Mouse (Mus musculus) R1 (cell line): ENCODE measurements around the gene Rpl29.
A peak's percentile ranks its signal among the peaks of the same experiment; 100 is the strongest.

Source experiments
- DNase-seq: peaks from one replicate; pipeline ENCODE4 v3.0.0-alpha.2; 2018; ENCODE audit warnings: low read depth, low spot score

Gene Rpl29

DNA sequence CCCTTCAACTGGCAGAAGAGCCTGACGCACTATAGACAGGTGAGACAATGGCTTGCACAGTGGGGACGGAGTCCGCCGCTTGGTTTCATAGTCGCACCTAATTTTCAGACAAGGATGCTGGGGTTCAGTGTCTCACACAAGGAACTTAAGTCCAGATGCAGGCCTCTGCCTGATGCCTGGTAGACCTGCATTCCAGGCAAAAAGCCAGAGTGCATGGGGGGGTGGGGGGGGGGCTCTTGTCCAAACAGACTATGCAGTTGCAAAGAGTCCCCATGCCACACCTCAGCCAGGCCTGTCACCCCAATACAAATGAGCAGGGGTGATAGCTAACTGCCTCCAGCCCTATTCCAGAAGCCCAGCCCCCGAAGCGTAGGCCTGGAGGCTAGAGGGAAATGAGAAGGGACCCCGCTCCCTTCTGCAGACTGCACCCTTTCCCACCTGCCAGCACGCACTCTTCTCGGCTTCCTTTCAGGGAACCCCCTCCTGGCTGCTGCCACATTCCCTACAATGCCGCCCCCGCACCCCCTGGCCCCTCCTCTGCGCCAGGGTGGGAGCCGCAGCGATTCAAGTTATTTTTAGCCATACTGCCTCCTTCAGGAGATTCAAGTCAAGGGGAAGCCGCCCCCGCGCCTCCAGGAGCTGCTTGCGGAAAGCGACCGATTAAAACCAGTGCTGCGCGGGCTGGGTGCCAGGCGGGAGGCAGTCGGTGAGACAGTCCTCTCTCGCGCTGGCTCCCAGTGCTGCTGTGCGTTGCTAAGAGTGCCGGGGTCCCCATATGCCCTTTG lies 11.2 kb upstream of the Rpl29 start:
- DNase-seq: peak; percentile 76

DNA sequence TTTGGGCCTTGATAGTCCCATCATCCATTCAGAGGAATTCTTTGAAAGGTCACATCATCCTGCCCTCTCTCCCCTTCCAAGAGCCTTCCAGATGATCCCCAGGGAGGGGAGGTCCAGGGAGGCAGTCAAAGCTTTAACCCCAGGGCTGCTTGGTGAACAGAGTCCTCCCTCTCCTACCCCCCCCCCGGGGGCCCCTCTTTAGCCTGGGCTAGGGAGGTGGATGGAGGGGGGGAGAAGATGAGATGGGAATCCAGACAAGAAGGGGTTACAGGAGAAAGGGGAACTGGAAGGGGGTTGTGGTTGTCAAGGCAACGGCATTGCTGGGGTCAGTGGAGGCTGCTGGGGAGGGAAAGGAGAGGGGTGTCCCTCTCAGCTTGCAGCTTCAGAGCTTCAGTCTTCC lies 8.6 kb upstream of the Rpl29 start:
- no peak for DNase-seq

DNA sequence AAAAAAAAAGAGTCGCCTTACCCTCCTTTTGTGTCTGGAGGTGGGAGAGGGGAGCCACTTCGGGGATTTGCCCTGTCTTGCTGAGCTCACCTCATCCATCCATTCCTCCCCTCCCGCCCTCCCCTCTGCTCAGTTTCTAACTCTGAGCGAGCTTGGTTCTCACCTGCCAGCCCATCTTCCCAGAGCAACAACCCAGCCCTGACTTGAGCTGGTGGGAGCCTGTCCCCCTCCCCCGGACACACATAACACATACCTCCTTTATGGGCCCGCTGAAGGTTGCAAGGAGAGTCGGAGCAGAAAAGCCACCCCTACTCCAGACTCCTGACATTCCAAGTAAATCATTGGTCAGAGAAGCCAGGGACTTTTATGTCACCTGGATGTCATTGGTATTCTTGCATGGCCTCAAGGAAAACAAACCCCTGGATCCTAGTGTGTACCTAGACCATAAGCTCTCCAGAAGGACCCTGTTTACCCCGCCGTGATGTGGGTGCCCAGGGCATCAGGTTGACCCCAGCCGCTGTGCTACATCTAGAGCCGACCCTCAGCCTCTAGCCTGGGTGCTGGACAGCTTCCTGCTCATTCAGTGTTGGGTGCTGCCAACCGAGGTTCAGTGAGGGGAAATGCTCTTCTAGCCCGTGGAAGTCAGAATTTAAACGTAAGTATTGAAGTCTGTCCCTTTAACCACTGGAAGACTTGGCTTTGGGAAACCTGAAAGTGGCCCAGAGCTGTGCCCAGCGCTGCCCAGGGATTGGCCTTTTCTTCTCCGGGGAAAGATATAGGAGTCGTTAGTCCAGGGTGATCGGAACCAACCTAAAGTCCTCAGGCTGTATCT lies 8.0 kb upstream of the Rpl29 start:
- DNase-seq: no peak

DNA sequence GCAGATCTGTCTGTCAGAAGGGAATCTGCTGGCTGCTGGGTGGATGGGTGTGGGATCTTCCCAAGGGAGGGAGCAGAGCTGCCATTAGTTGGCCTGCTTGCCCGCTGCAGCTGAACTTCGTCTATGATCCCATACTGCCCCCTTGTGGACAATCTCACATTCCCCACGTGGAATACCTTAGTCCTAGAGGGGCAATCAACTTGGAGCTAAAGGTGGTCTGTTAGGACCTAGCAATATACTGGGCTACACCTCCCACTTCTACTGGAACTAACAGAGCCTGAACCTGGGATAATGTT lies 7.4 kb upstream of the Rpl29 start:
- DNase-seq: peak; percentile 92

DNA sequence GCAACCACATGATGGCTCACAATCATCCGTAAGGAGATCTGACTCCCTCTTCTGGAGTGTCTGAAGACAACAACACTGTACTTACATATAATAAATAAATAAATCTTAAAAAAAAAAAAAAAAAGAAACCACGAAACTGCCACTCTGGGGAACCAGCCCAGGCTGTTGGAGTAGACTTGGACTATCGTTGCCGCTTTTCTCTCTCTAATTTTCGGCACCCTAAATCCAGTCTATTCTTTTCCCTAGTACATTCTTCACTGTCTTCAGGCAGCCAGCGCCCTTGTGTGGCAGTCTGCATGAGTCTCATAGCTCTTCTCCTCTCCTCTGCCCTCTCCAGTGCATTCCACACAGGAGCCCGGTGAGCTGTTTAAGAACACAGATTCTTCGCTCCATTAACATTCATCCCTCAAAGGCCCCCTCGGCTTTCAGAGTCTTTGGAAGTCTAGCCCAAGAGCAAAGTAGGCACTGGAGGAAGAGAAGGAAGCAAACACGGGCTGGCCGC lies 484 bp upstream of the Rpl29 start:
- no peak for DNase-seq

DNA sequence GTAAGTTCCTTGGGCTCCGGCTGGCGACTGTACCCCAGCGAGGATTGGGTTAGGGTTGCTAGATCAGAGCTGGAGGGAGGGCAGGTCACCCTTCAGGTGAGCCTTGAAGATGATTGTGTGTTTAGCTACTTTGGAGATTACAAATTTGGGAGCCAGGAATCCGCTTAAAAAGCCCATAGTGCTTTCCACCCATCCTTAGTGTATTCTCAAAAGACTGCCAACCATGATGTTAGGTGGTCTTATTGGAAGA lies 686 bp downstream of the Rpl29 start:
- DNase-seq: no peak

DNA sequence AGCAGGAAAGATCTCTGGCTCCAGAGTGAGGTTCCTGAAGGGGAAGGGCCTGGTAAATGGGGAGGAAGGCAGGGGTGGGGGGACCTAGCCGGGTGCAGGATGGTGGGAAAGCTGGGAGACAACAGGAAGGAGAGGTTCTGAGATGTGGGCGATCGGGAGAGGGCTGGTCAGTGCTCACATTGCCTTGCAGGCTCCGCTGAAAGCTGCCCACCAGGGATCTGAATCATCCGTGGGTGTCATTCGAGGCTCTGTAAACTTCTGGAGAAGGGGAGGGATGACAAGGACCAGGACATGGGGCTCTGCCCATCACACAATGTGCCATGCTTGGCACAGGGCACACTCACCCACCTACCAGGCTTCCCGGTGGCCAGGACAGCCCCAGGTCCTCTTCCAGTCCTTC lies 4.1 kb downstream of the Rpl29 start:
- no peak for DNase-seq

DNA sequence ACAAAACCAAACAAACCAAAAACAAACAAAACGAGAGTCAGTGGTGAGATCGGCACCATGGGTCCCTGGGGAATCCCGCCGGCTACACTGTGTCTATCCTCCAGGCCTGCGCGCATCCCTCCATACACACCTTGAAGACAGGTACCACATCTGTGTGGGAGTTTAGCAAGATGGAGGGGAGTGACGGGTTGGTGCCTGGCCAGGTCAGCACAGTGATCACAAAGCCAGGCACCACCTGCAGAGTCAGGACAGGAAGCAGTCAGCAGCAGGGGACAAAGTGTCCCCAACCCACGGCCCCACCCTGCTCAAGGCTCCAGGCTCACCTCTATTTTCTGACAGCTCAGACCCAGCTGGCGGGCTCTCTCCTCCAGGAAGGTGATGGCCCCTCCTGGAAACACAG lies 7.3 kb downstream of the Rpl29 start:
- DNase-seq: no peak

DNA sequence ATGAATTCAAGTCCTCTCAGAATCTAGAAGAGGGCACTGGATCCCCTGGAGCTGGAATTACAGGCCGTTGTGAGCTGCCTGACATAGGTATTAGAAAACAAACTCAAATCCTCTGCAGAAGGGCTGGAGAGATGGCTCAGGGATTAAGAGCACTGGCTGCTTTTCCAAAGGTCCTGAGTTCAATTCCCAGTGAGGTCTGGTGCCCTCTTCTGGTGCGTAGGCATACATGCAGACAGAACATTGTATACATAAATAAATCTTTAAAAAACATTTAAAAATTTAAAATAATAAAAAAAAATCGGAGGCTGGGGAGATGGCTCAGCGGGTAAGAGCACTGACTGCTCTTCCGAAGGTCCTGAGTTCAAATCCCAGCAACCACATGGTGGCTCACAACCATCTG lies 13.4 kb downstream of the Rpl29 start:
- no peak for DNase-seq

DNA sequence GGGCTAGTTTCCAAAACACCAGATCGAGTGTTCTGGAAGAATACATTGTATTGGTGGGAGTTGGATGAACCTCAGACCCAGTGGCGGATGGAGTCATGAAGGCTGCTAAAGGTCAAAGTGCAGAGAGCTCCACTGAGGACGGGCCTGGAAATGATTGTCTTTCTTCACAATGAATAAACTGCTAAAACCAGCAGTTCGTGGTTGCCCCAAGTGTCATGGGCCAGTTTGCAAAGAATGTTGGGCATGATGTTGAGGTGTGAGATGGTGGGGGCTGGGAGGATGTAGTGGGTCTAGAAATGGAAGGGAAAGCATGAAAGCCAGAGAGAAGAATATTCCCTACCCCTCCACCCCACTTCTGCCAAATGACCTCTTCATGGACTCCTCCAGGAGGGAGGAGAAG lies 15.6 kb downstream of the Rpl29 start:
- no peak for DNase-seq

DNA sequence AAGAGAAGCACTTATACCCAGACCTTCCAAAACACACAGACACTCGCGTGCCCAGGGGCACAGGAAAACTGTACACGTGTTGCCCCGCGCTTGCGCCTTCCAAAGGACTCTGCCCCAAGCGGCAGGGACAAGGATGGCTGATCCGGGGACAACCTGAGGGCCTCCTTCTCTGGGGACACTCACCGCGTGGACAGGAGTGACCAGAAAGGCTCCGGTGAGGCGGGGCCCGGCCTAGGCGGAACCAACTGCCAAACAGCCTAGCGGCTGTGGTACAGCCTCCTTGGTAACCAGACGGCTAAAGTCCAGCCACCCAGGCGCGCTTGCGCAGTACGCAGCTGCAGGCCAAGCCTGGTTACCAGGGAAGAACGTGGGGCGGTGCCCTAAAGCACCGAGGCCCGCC lies 18.1 kb downstream of the Rpl29 start, which contains the start of the genes Abhd14b and Abhd14a:
TSS of gene Abhd14b (plus strand) at position 112 of the 400 bp plus-strand sequence.
TSS of gene Abhd14a (minus strand) at position 331 of the 400 bp plus-strand sequence.
- DNase-seq: peak; percentile 89

DNA sequence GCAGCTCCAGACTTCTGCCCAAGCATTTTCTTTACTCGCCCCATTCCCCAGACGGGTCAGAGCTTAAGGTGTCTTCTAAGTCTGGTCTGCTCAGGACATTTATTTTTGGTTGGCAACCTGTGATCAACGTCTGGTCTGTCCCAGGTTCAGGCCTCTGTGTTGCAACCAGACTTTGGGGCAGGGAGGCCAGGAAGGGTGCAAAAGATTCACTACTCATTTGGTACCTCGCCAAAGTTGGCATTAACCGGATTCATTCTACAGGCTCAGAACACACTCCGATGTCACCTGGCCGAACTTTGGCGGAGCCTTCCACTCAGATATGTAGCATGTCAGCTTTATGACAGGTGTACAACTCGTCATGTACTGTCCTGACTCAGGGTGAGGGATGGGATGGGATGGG lies 18.7 kb downstream of the Rpl29 start:
- DNase-seq: no peak

DNA sequence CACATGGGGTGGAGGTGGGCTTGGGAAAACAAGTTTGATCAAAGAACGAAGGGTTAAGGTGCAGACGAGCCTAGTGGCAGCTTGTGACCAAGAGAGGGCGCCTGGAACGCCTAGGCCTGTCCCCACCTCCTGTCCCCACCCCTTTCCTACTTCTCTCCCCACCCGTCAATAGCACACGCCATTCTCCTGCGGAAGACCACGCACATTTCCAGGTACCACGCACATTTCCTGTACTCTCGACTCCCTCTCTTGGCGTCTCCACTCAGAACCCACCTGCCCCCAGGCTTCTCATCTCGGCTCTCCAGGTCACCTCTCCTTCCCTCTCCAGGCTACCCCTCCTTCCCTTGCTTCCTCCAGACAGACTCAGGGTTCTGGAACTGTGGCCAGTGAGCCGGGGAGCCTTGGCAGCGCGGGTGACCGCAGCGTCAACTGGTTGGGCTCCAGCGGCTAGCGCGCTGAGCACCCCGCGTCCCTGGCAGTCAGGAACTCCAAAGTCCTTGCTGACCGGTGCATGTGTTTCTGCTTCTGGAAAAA lies 19.3 kb downstream of the Rpl29 start:
- peak; percentile 75 for DNase-seq

DNA sequence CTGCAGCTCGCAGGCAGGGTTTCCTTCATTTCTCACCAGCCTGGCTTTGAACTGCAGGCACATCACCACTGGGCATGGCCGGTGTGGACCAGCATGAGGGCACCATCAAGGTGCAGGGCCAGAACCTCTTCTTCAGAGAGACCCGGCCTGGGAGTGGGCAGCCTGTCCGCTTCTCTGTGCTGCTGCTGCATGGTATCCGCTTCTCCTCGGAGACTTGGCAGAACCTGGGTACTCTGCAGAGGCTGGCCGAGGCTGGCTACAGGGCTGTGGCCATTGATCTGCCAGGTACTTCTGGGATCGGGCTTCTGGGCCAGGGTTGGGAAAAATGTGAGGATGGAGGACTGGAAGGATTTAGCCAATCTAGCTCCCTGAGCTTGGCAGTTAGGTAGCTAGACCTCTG lies 20.7 kb downstream of the Rpl29 start:
- DNase-seq: no peak

DNA sequence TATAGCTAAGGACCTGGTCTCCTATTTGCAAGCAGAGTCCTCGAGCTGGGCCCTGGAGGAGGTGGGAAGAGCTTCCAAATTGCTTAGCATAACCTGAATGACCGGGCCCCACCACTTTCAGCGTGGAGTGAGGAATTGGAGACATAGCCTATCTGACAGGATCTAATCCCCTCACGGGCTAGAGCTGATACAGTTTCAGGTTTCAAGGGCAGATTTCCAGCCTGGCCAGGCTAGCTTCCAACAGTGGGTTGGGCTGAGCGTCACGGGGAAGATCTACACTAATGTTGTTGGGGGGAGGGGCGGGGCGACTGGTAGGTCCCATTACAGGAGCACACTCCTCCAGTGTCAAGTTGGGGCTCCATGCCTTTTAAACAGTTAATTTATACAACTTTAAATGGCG lies 21.4 kb downstream of the Rpl29 start:
- DNase-seq: peak; percentile 72

DNA sequence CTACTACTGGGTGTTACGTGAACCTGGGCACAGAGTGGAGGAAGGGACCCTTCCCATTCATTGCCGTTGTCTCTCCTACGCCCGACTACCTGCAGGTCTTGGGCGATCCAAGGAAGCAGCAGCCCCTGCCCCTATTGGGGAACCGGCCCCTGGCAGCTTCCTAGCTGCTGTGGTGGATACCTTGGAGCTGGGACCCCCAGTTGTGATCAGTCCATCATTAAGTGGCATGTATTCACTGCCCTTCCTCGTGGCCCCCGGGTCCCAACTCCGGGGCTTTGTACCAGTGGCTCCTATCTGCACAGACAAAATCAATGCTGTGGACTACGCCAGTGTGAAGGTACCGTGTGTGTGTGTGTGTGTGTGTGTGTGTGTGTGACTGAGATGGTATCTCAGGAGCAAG lies 22.0 kb downstream of the Rpl29 start:
- no peak for DNase-seq

DNA sequence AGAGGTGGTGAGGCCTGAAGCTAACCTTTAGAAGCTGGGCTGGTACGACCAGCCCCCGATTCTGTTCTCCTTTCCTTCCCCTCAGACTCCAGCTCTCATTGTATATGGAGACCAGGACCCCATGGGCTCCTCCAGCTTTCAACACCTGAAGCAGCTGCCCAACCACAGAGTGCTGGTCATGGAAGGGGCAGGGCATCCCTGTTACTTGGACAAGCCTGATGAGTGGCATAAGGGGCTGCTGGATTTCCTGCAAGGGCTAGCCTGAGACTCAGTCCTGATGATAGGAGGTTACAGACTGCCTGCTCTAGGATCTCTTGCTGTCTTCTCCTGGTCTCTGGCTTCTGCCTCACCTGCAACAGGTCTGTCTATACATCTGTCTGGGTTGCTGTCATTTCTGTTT lies 22.6 kb downstream of the Rpl29 start:
- no peak for DNase-seq

DNA sequence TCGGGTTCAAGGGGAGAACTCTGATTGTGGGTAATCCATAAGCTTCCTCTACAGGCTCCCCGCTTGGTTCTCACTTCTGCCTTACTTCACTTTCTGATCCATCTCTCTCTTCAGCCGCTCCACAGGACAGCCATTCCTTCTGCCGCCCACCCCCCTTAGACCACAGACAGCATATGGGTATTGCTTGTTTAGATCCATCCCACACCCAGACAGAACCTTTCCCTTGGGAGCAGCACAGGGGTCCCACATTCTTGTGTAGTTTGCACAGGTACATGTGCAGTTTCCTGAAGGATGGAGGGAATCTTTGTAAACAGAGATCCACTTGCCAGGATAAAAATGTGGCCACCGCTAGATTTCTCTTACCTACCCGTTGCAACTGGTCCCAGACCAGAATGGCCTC lies 23.1 kb downstream of the Rpl29 start:
- no peak for DNase-seq

DNA sequence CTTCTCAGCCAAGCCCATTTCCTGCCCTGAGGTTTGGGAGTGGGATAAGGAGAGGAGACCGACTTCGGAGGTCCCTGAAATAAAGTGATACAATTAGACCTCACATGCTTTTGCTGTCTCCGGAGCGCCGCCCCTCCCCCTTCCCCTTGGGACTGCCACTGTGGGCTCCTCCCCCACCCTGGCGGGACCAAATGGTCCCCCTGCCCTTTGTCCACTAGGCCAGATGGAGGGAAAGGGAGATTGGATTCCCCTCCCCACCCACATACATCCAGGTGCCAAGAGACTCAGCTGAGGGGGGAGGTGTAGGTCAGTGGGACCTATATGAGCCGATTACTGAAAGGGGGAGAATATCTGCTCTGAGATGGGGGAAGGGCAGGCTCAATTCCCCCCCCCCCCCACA lies 23.6 kb downstream of the Rpl29 start:
- peak; percentile 81 for DNase-seq

DNA sequence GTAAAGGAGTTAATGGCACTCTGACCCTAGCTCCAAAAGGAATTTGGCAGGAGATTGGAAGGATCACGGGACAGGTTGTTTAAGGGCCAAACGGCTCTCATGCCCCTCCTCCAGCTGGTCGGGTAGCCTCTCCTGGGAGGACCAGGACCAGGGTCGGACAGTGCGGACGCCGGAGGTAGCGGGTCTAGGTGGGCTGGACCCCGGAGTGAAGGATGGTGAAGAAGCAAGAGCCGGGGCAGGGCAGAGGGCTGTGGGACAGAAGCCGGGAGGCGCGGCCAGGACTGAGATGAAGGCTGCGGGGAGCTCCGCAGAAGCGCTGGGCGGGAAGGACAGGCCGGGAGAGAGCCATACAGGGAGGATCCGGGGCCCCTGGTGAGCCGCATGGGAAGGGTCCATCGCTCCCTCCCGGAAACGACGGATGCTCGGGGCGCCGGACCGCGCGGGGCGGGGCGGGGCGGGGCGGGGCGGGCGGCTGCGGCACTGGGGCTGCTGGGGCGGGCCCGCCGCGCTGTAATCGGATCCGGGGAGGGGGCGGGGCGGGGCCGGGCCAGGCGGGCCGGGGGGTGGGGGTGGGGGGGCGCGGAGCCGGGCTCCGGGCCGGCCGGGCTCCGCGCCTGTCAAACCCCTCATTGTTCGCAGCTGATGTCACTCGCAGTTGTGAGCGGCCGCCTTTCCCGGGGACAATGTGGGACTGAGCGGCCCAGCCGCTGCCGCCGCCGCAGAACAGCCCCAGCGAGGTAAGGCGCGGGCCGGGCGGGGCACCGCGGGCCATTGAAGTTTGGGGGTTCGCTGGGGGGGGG lies 24.2 kb downstream of the Rpl29 start, which contains the start of gene Pcbp4:
TSS of gene Pcbp4 (plus strand) at position 21 of the 800 bp plus-strand sequence.
- peak; percentile 65 for DNase-seq

DNA sequence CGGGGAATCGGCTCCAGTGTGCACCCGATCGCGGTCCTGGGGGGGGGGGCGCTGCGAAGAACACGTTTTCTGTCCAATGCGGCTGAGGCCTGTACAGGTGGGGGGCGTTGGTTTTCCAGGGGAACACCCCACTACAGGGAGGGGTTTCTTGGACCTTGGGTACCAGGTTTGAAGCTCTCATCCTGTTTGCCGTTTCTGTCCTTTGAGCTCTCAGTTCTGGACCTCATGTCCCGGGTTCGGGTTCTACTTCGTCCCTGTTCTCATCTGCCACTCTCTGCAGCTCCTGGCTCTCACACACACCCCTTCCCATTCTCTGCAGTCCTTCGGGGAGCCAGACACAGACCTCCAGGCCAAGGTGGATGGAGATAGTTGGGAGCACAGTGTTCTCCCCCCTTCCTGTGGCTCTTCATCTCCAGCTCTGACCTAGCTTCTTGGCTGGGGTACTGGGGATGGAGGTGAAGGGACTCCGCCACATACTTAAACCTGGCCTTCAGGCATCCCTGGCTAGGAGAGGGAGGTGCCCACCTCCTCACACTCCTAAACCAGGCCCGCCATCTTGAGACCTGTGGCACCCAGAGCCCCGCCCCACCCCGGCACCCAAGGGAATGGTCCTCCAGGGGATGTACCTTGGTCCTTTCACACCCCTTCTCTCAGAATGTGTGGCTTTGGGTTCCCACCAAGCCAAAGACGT lies 25.0 kb downstream of the Rpl29 start:
- DNase-seq: peak; percentile 72
